Mouse (Mus musculus): Measurements from ENCODE around the gene Chst11. TPM values are rescaled to one million over a fixed set of nuclear protein-coding genes. Genes with fewer than 3 reads are reported as not detected.

Gene Chst11
- 10 to 100 TPM; 40.8 to 75.4 TPM for total RNA-seq (2021)
- long read RNA-seq, experiment 1, partial matches to known transcripts: 0 of 9 reads
- long read RNA-seq, experiment 1, other reads (novel, unspliced or antisense): 9 of 9 reads
- long read RNA-seq, experiment 2, partial matches to known transcripts: 0 of 10 reads
- long read RNA-seq, experiment 2, other reads (novel, unspliced or antisense): 10 of 10 reads

GRCm38 (mm10) chr10:82984950-82985699, at the start of gene Chst11:
TSS of gene Chst11 (plus strand) at chr10:82985498.
- DNase-seq: peak; percentile 86 to 90

- no peak for DNase-seq
Measured at GRCm38 (mm10) chr10:82935774-82936173, 49.5 kb upstream of the Chst11 start.

- no peak for DNase-seq
Measured at GRCm38 (mm10) chr10:82953415-82953814, 31.9 kb upstream of the Chst11 start.

- DNase-seq: no peak
Measured at GRCm38 (mm10) chr10:82955117-82955516, 30.2 kb upstream of the Chst11 start.

- DNase-seq: peak in 1 of 2 experiments; percentile 32
Measured at GRCm38 (mm10) chr10:82958218-82958761, 27.0 kb upstream of the Chst11 start.

- peak; percentile 45 to 57 for DNase-seq
Measured at GRCm38 (mm10) chr10:82959316-82959715, 26.0 kb upstream of the Chst11 start.

GRCm38 (mm10) chr10:82961302-82961701, 24.0 kb upstream of the Chst11 start:
- DNase-seq: no peak

- no peak for DNase-seq
Measured at GRCm38 (mm10) chr10:82962018-82962417, 23.3 kb upstream of the Chst11 start.

GRCm38 (mm10) chr10:82962472-82963020, 22.8 kb upstream of the Chst11 start:
- DNase-seq: no peak

- DNase-seq: no peak
Measured at GRCm38 (mm10) chr10:82964491-82964890, 20.8 kb upstream of the Chst11 start.

- DNase-seq: no peak
Measured at GRCm38 (mm10) chr10:82966672-82967071, 18.6 kb upstream of the Chst11 start.

GRCm38 (mm10) chr10:82969612-82970011, 15.7 kb upstream of the Chst11 start:
- no peak for DNase-seq

GRCm38 (mm10) chr10:82971549-82971948, 13.7 kb upstream of the Chst11 start:
- no peak for DNase-seq

GRCm38 (mm10) chr10:82974201-82974600, 11.1 kb upstream of the Chst11 start:
- no peak for DNase-seq

- no peak for DNase-seq
Measured at GRCm38 (mm10) chr10:82974627-82975177, 10.6 kb upstream of the Chst11 start.

- peak; percentile 38 to 55 for DNase-seq
Measured at GRCm38 (mm10) chr10:82975806-82976205, 9.5 kb upstream of the Chst11 start.

- DNase-seq: no peak
Measured at GRCm38 (mm10) chr10:82982286-82982685, 3.0 kb upstream of the Chst11 start.

- peak; percentile 59 to 71 for DNase-seq
Measured at GRCm38 (mm10) chr10:82985700-82986131, 418 bp downstream of the Chst11 start.

GRCm38 (mm10) chr10:82986251-82986992, 1.1 kb downstream of the Chst11 start:
- DNase-seq: peak; percentile 24 to 48

GRCm38 (mm10) chr10:82986993-82987349, 1.7 kb downstream of the Chst11 start:
- no peak for DNase-seq

GRCm38 (mm10) chr10:82987394-82987793, 2.1 kb downstream of the Chst11 start:
- no peak for DNase-seq

- peak in 1 of 2 experiments; percentile 22 for DNase-seq
Measured at GRCm38 (mm10) chr10:82989418-82990025, 4.2 kb downstream of the Chst11 start.
